23 mouse cellular contexts compared by ENCODE assay signal in genomic region chr7:115092481-115093050, GRCm38 (mm10).
DNase-seq lines count a peak whose midpoint lies in the region; ATAC-seq and TF ChIP-seq lines count a peak whose summit lies in the region.
"Had no signal": no experiment of that assay in that cellular context is flagged by ENCODE, and none has a peak within 500 bp of the region (broad histone marks: within the 10 kb centered on the region; RNA-seq: fewer than 3 reads in every experiment).

No protein-coding gene starts in this region.

- no peak overlapping the region for H3K4me3 ChIP-seq in lung, embryonic 14.5 days (ENCODE audit: low read depth, low read length)
- H3K4me3 ChIP-seq: embryonic facial prominence, embryonic 12.5 days; forebrain, embryonic 12.5 days; forebrain, embryonic 15.5 days; hindbrain, embryonic 12.5 days; hindbrain, embryonic 15.5 days had no signal

- no peak for ATAC-seq in lung, embryonic 14.5 days (ENCODE audit: insufficient read depth)
- ATAC-seq: activated CD4-positive, CD25-positive, alpha-beta regulatory T cell, adult 4 months; CD4-positive, CD25-positive, alpha-beta regulatory T cell, adult 4 months; forebrain, embryonic 15.5 days had no signal

- DNase-seq in lung, embryonic 14.5 days: peak; percentile 9
- DNase-seq in lung, postnatal 14 days: no peak
- peak; percentile 67 for DNase-seq in Muller cell, postnatal 12 days (ENCODE audit: inconsistent ontology term)
- peak; percentile 3 for DNase-seq in brain, embryonic 14.5 days (ENCODE audit: low read depth)
- peak; percentile 36 for DNase-seq in fibroblast of lung, adult 2 months (ENCODE audit: low read depth)
- DNase-seq in right cerebral cortex, adult 2 months (ENCODE audit: low spot score in 2 of 2): no peak
- DNase-seq in ovary, adult 18-20 months (ENCODE audit: low spot score): no peak
- no peak for DNase-seq in layer of hippocampus, postnatal 14 days (ENCODE audit: low spot score in 2 of 2)
- DNase-seq: adrenal gland, adult 8-10 months; adrenal gland, postnatal 25 days; cerebellum, adult 18-20 months; cerebellum, adult 9-10 months; cerebellum, postnatal 14 days; gastrocnemius, postnatal 14 days; heart, adult 11 months had no signal

- H3K27ac ChIP-seq in lung, embryonic 14.5 days (ENCODE audit: low read depth): no peak overlapping the region
- H3K27ac ChIP-seq: embryonic facial prominence, embryonic 12.5 days; forebrain, embryonic 12.5 days; forebrain, embryonic 15.5 days; hindbrain, embryonic 12.5 days; hindbrain, embryonic 15.5 days had no signal

- no peaks in the 10 kb centered on the region for H3K27me3 ChIP-seq in lung, embryonic 14.5 days (ENCODE audit: insufficient read depth, low read length)
- H3K27me3 ChIP-seq: embryonic facial prominence, embryonic 12.5 days; forebrain, embryonic 12.5 days; hindbrain, embryonic 15.5 days had no signal

- H3K4me1 ChIP-seq in lung, embryonic 14.5 days (ENCODE audit: insufficient read depth): no peaks in the 10 kb centered on the region
- H3K4me1 ChIP-seq: embryonic facial prominence, embryonic 12.5 days; forebrain, embryonic 12.5 days; forebrain, embryonic 15.5 days; hindbrain, embryonic 12.5 days; hindbrain, embryonic 15.5 days had no signal

- no peak for TF ChIP-seq CTCF in lung, embryonic 14.5 days (IDR thresholded peaks at IDR 0.05; ENCODE audit: low read depth)
- TF ChIP-seq CTCF in brain, embryonic 14.5 days (IDR thresholded peaks at IDR 0.05; ENCODE audit: borderline replicate concordance, extremely low read depth, insufficient read depth, insufficient read length): no peak

- no peak overlapping the region for H3K9ac ChIP-seq in lung, embryonic 14.5 days
- H3K9ac ChIP-seq: embryonic facial prominence, embryonic 12.5 days; forebrain, embryonic 12.5 days; forebrain, embryonic 15.5 days; hindbrain, embryonic 12.5 days; hindbrain, embryonic 15.5 days had no signal

- no peak for TF ChIP-seq POLR2A in brain, embryonic 14.5 days (IDR thresholded peaks at IDR 0.05; ENCODE audit: borderline replicate concordance, extremely low read depth, insufficient read depth, insufficient read length, poor library complexity, severe bottlenecking)

- WGBS in lung, embryonic 14.5 days: 68% methylated on average over 3 of the region's 3 CpGs

- no peak overlapping the region for H3K4me2 ChIP-seq in lung, embryonic 14.5 days
- H3K4me2 ChIP-seq: embryonic facial prominence, embryonic 12.5 days; forebrain, embryonic 12.5 days; forebrain, embryonic 15.5 days; heart, embryonic 11.5 days; hindbrain, embryonic 12.5 days; hindbrain, embryonic 15.5 days had no signal

- no peaks in the 10 kb centered on the region for H3K36me3 ChIP-seq in lung, embryonic 14.5 days (ENCODE audit: insufficient read depth)
- H3K36me3 ChIP-seq: embryonic facial prominence, embryonic 12.5 days; forebrain, embryonic 12.5 days; forebrain, embryonic 15.5 days; hindbrain, embryonic 12.5 days; hindbrain, embryonic 15.5 days had no signal

- H3K9me3 ChIP-seq in lung, embryonic 14.5 days (ENCODE audit: low read depth, low read length): no peaks in the 10 kb centered on the region
- H3K9me3 ChIP-seq: embryonic facial prominence, embryonic 12.5 days; forebrain, embryonic 12.5 days; forebrain, embryonic 15.5 days; hindbrain, embryonic 12.5 days; hindbrain, embryonic 15.5 days had no signal

Comparison
In these comparisons a context has a peak if more than half of its experiments do, and no peak if none do; other contexts are left out.
1. DNase-seq: peak in lung, embryonic 14.5 days (single experiment), Muller cell, postnatal 12 days (single experiment), brain, embryonic 14.5 days (single experiment) and fibroblast of lung, adult 2 months (single experiment); none in lung, postnatal 14 days (single experiment), right cerebral cortex, adult 2 months (0 of 2), ovary, adult 18-20 months (single experiment) and layer of hippocampus, postnatal 14 days (0 of 2).